Mouse (Mus musculus): ENCODE measurements around the gene Btbd11. TPM values are rescaled to one million over a fixed set of nuclear protein-coding genes. Genes with fewer than 3 reads are reported as not detected.

Gene Btbd11
- polyA plus RNA-seq (2016; fragmentation: Nextera tagmentation; extraction: Ambion mirVana), result 8.1 and 9.1 TPM in 2 replicates

GRCm38 (mm10) chr10:85386605-85387218, at the start of gene Btbd11:
Btbd11 (plus strand) TSS chr10:85386814.
- H3K4me3 ChIP-seq (replicated peaks), result peak within 1 kb of the TSS; percentile 61
- H3K9ac ChIP-seq, result peak within 1 kb of the TSS; percentile 73
- H3K4me2 ChIP-seq, result peak within 1 kb of the TSS; percentile 100
- H3K4me1 ChIP-seq, result peaks cover 30% of the 10 kb centered on the region
- peak within 1 kb of the TSS; percentile 53; the same call in 1 of the 2 replicates for H3K27ac ChIP-seq
- H3K9me3 ChIP-seq, result no peaks in the 10 kb centered on the region
- no peaks in the 10 kb centered on the region for H3K36me3 ChIP-seq (replicated peaks)
- 0% methylated on average over 45 of the region's 46 CpGs for WGBS
- H3K27me3 ChIP-seq, result peaks cover 38% of the 10 kb centered on the region
- peak; percentile 94 for ATAC-seq (ENCODE audit: low FRiP score)

GRCm38 (mm10) chr10:85338733-85339132, 47.9 kb upstream of the Btbd11 start:
- no peak overlapping the region for H3K9ac ChIP-seq
- 74% methylated on average over 12 of the region's 12 CpGs for WGBS
- no peak for ATAC-seq (ENCODE audit: low FRiP score)

GRCm38 (mm10) chr10:85341867-85342266, 44.7 kb upstream of the Btbd11 start:
- no peak for ATAC-seq (ENCODE audit: low FRiP score)
- Histone ChIP-seq H3K36me3 (replicated peaks) (no peaks in the 10 kb centered on the region), H3K9me3 (peaks cover 3% of the 10 kb centered on the region; the same call in 1 of the 2 replicates), H3K4me3 (replicated peaks) (no peak overlapping the region), H3K9ac (no peak overlapping the region), H3K4me2 (no peak overlapping the region), H3K27ac (no peak overlapping the region), H3K4me1 (no peaks in the 10 kb centered on the region), H3K27me3 (no peaks in the 10 kb centered on the region)
- WGBS, result 87% methylated on average over 1 of the region's 1 CpGs

More at GRCm38 (mm10) chr10:85338733-85339132, 47.9 kb upstream of the Btbd11 start:
- no peaks in the 10 kb centered on the region for H3K36me3 ChIP-seq (replicated peaks)
- no peaks in the 10 kb centered on the region; the same call in 1 of the 2 replicates for H3K27me3 ChIP-seq
- H3K4me1 ChIP-seq, result no peaks in the 10 kb centered on the region
- no peak overlapping the region for H3K4me3 ChIP-seq (replicated peaks)
- H3K9me3 ChIP-seq, result peaks cover 4% of the 10 kb centered on the region; the same call in 1 of the 2 replicates
- H3K4me2 ChIP-seq, result no peak overlapping the region
- no peak overlapping the region for H3K27ac ChIP-seq

- no peak overlapping the region for H3K4me3 ChIP-seq (replicated peaks)
- ATAC-seq (ENCODE audit: low FRiP score), result no peak
- no peak overlapping the region for H3K9ac ChIP-seq
- H3K4me1 ChIP-seq, result no peaks in the 10 kb centered on the region
- WGBS, result 84% methylated on average over 9 of the region's 9 CpGs
- H3K27me3 ChIP-seq, result no peaks in the 10 kb centered on the region
- H3K4me2 ChIP-seq, result no peak overlapping the region
- peaks cover 4% of the 10 kb centered on the region; the same call in 1 of the 2 replicates for H3K9me3 ChIP-seq
- H3K27ac ChIP-seq, result no peak overlapping the region
- H3K36me3 ChIP-seq (replicated peaks), result no peaks in the 10 kb centered on the region
Measured at GRCm38 (mm10) chr10:85347171-85347570, 39.4 kb upstream of the Btbd11 start.

- H3K4me1 ChIP-seq, result no peaks in the 10 kb centered on the region
- H3K9ac ChIP-seq, result no peak overlapping the region
- no peaks in the 10 kb centered on the region for H3K27me3 ChIP-seq
- H3K4me3 ChIP-seq (replicated peaks), result no peak overlapping the region
- peaks cover 4% of the 10 kb centered on the region; the same call in 1 of the 2 replicates for H3K9me3 ChIP-seq
- H3K4me2 ChIP-seq, result no peak overlapping the region
- ATAC-seq (ENCODE audit: low FRiP score), result no peak
- no peaks in the 10 kb centered on the region for H3K36me3 ChIP-seq (replicated peaks)
- 82% methylated on average over 2 of the region's 2 CpGs for WGBS
- no peak overlapping the region for H3K27ac ChIP-seq
Measured at GRCm38 (mm10) chr10:85352505-85352904, 34.1 kb upstream of the Btbd11 start.

GRCm38 (mm10) chr10:85354270-85354669, 32.3 kb upstream of the Btbd11 start:
- 92% methylated on average over 1 of the region's 1 CpGs for WGBS
- ATAC-seq (ENCODE audit: low FRiP score), result no peak
- Histone ChIP-seq H3K36me3 (replicated peaks) (no peaks in the 10 kb centered on the region), H3K27ac (no peak overlapping the region), H3K27me3 (no peaks in the 10 kb centered on the region), H3K9ac (no peak overlapping the region), H3K4me2 (no peak overlapping the region), H3K9me3 (peaks cover under 1% of the 10 kb centered on the region; the same call in 1 of the 2 replicates), H3K4me3 (replicated peaks) (no peak overlapping the region), H3K4me1 (no peaks in the 10 kb centered on the region)

- 88% methylated on average over 3 of the region's 3 CpGs for WGBS
- H3K9me3 ChIP-seq, result no peaks in the 10 kb centered on the region
- H3K36me3 ChIP-seq (replicated peaks), result no peaks in the 10 kb centered on the region
- no peak overlapping the region for H3K4me3 ChIP-seq (replicated peaks)
- ATAC-seq (ENCODE audit: low FRiP score), result no peak
- H3K4me1 ChIP-seq, result no peaks in the 10 kb centered on the region
- H3K4me2 ChIP-seq, result no peak overlapping the region
- no peaks in the 10 kb centered on the region for H3K27me3 ChIP-seq
- no peak overlapping the region for H3K9ac ChIP-seq
- no peak overlapping the region for H3K27ac ChIP-seq
Measured at GRCm38 (mm10) chr10:85359501-85360066, 27.0 kb upstream of the Btbd11 start.

- Histone ChIP-seq H3K9me3 (no peaks in the 10 kb centered on the region), H3K4me3 (replicated peaks) (no peak overlapping the region), H3K4me2 (no peak overlapping the region), H3K27me3 (no peaks in the 10 kb centered on the region), H3K36me3 (replicated peaks) (no peaks in the 10 kb centered on the region), H3K9ac (no peak overlapping the region), H3K27ac (no peak overlapping the region), H3K4me1 (no peaks in the 10 kb centered on the region)
- 0 out of 2 replicates have a peak, but pooled peaks have one; percentile 51 for ATAC-seq (ENCODE audit: low FRiP score)
- WGBS, result 71% methylated on average over 9 of the region's 9 CpGs
Measured at GRCm38 (mm10) chr10:85362766-85363442, 23.7 kb upstream of the Btbd11 start.

GRCm38 (mm10) chr10:85366876-85367275, 19.7 kb upstream of the Btbd11 start:
- Histone ChIP-seq H3K4me1 (no peaks in the 10 kb centered on the region), H3K4me2 (no peak overlapping the region), H3K9ac (no peak overlapping the region), H3K36me3 (replicated peaks) (no peaks in the 10 kb centered on the region), H3K9me3 (no peaks in the 10 kb centered on the region), H3K27ac (no peak overlapping the region), H3K4me3 (replicated peaks) (no peak overlapping the region), H3K27me3 (0 out of 2 replicates have a peak, but pooled peaks cover 3% of the 10 kb centered on the region)
- 90% methylated on average over 10 of the region's 10 CpGs for WGBS
- no peak for ATAC-seq (ENCODE audit: low FRiP score)

- Histone ChIP-seq H3K4me3 (replicated peaks) (no peak overlapping the region), H3K36me3 (replicated peaks) (no peaks in the 10 kb centered on the region), H3K4me2 (no peak overlapping the region), H3K9ac (no peak overlapping the region), H3K27ac (no peak overlapping the region), H3K4me1 (no peaks in the 10 kb centered on the region), H3K27me3 (0 out of 2 replicates have a peak, but pooled peaks cover 3% of the 10 kb centered on the region), H3K9me3 (0 out of 2 replicates have a peak, but pooled peaks cover 3% of the 10 kb centered on the region)
- no peak for ATAC-seq (ENCODE audit: low FRiP score)
- 86% methylated on average over 2 of the region's 2 CpGs for WGBS
Measured at GRCm38 (mm10) chr10:85371309-85371708, 15.3 kb upstream of the Btbd11 start.

- 77% methylated on average over 4 of the region's 4 CpGs for WGBS
- Histone ChIP-seq H3K36me3 (replicated peaks) (no peaks in the 10 kb centered on the region), H3K27me3 (0 out of 2 replicates have a peak, but pooled peaks cover 3% of the 10 kb centered on the region), H3K27ac (no peak overlapping the region), H3K4me2 (no peak overlapping the region), H3K4me1 (no peaks in the 10 kb centered on the region), H3K9me3 (0 out of 2 replicates have a peak, but pooled peaks cover 3% of the 10 kb centered on the region), H3K9ac (no peak overlapping the region), H3K4me3 (replicated peaks) (no peak overlapping the region)
- no peak for ATAC-seq (ENCODE audit: low FRiP score)
Measured at GRCm38 (mm10) chr10:85372108-85372507, 14.5 kb upstream of the Btbd11 start.

- Histone ChIP-seq H3K36me3 (replicated peaks) (no peaks in the 10 kb centered on the region), H3K4me3 (replicated peaks) (no peak overlapping the region), H3K9me3 (0 out of 2 replicates have a peak, but pooled peaks cover 3% of the 10 kb centered on the region), H3K4me2 (no peak overlapping the region), H3K4me1 (peaks cover 5% of the 10 kb centered on the region; the same call in 1 of the 2 replicates), H3K27me3 (peaks cover 7% of the 10 kb centered on the region; the same call in 1 of the 2 replicates), H3K27ac (no peak overlapping the region), H3K9ac (no peak overlapping the region)
- 23% methylated on average over 8 of the region's 8 CpGs for WGBS
- ATAC-seq (ENCODE audit: low FRiP score), result no peak
Measured at GRCm38 (mm10) chr10:85378972-85379371, 7.6 kb upstream of the Btbd11 start.
